Mouse (Mus musculus) heart, adult 2 months (tissue): Measurements from ENCODE around the gene D7Ertd443e. TPM values are rescaled to one million over a fixed set of nuclear protein-coding genes. Genes with fewer than 3 reads are reported as not detected.

Experiments
- DNase-seq, 2 experiments: peaks; one replicate each; pipeline ENCODE4 v3.0.0; 2021
- H3K27ac ChIP-seq: fragments of 200-600 bp; 2 replicates; pipeline ENCODE4 v1.8.1; 2022
- H3K27me3 ChIP-seq: fragments of 200-500 bp; 2 replicates; pipeline ENCODE4 v1.6.1; 2012; ENCODE audit warnings: mild to moderate bottlenecking, low read length, inconsistent platforms, mixed read lengths; ENCODE audit not compliant: control insufficient read depth, insufficient read depth
- H3K36me3 ChIP-seq: fragments of 200-500 bp; 2 replicates; pipeline ENCODE4 v1.6.1; 2012; ENCODE audit warnings: low read length, inconsistent platforms; ENCODE audit not compliant: control insufficient read depth, insufficient read depth
- H3K4me1 ChIP-seq: fragments of 200-500 bp; 2 replicates; pipeline ENCODE4 v1.6.1; 2011; ENCODE audit warnings: low read length; ENCODE audit not compliant: control insufficient read depth, insufficient read depth
- H3K4me3 ChIP-seq: fragments of 200-600 bp; 2 replicates; pipeline ENCODE4 v1.8.1; 2022
- H3K79me2 ChIP-seq: fragments of 200-500 bp; replicated peaks from 2 replicates; pipeline ENCODE4 v1.6.1; 2012; ENCODE audit warnings: mild to moderate bottlenecking, inconsistent platforms, low read length, moderate library complexity, mixed read lengths; ENCODE audit not compliant: control insufficient read depth, insufficient read depth
- H3K9ac ChIP-seq: fragments of 200-500 bp; 2 replicates; pipeline ENCODE4 v1.6.1; 2012; ENCODE audit warnings: low read depth, mild to moderate bottlenecking, control low read depth, inconsistent platforms, low read length, mixed read lengths
- CTCF ChIP-seq: fragments of 200-600 bp; IDR thresholded peaks from 2 replicates; pipeline ENCODE4 v1.8.1; 2022; ENCODE audit warnings: antibody characterized with exemption, mild to moderate bottlenecking, moderate library complexity
- EP300 ChIP-seq: fragments of 200-500 bp; IDR thresholded peaks from 2 replicates; pipeline ENCODE4 v1.6.1; 2011; ENCODE audit warnings: low read depth, low read length, control low read depth; ENCODE audit not compliant: insufficient read depth
- POLR2A ChIP-seq: fragments of 200-500 bp; IDR thresholded peaks from 2 replicates; pipeline ENCODE4 v1.6.1; 2011; ENCODE audit warnings: mild to moderate bottlenecking, low read depth, low read length, control low read depth; ENCODE audit not compliant: insufficient read depth
- WGBS: fragments of 180-500 bp; shearing (Covaris S2); methylation state at CpG from one replicate; pipeline ENCODE4 v1.1.7; 2018; 5-methylcytosine and 5-hydroxymethylcytosine counted together
- intact Hi-C: fragments of 180-260 bp; cut with DNase I; formaldehyde crosslinking; loops from one replicate; pipeline ENCODE4 v1.15.1; 2025
- polyA plus RNA-seq: library from polyadenylated mRNA; depleted of rRNA; stranded (reverse); fragments of >200 nt; gene quantifications from 2 replicates; pipeline ENCODE4 v1.2.3, GENCODE M21; 2012
- total RNA-seq, 2 experiments: library from RNA; stranded (reverse); gene quantifications; 2 replicates each; pipeline ENCODE4 v1.2.3; 2021

The D7Ertd443e gene
- total and polyA plus RNA-seq, 3 experiments = 1.5 to 6.1 (median 3.5) TPM

DNA sequence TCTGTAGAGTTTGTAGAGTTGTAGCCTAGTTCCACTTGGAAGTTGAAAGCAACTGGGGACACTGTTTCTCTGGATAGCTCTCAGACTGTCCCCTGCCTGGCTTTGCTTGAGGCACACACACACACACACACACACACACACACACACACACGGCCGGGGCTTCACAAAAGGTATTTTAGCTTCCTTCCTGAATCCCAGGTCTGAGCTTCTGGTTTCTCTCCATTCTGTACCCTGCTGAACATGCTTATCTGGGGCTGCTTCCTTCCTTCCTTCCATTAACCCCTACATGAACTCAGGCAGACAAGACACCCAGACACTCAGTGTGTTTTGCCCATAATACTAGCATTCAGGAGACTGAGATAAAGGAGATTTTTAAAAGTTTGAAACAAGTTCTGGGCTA lies 155.6 kb downstream of the D7Ertd443e start:
- TF ChIP-seq CTCF (no peak), POLR2A (no peak), EP300 (no peak)
- Histone ChIP-seq H3K79me2 (no peaks in the 10 kb centered on the region), H3K4me3 (no peak overlapping the region), H3K27ac (no peak overlapping the region), H3K4me1 (no peaks in the 10 kb centered on the region; the same call in 1 of the 2 replicates), H3K27me3 (peaks cover 2% of the 10 kb centered on the region; the same call in 1 of the 2 replicates), H3K36me3 (no peaks in the 10 kb centered on the region), H3K9ac (no peak overlapping the region)
- intact Hi-C loops = loop anchor here (5.0 kb wide), 1 partner anchor 32 kb away; no protein-coding TSS in a partner anchor
- no peak for DNase-seq
- WGBS = 44% methylated on average over 2 of the region's 2 CpGs

DNA sequence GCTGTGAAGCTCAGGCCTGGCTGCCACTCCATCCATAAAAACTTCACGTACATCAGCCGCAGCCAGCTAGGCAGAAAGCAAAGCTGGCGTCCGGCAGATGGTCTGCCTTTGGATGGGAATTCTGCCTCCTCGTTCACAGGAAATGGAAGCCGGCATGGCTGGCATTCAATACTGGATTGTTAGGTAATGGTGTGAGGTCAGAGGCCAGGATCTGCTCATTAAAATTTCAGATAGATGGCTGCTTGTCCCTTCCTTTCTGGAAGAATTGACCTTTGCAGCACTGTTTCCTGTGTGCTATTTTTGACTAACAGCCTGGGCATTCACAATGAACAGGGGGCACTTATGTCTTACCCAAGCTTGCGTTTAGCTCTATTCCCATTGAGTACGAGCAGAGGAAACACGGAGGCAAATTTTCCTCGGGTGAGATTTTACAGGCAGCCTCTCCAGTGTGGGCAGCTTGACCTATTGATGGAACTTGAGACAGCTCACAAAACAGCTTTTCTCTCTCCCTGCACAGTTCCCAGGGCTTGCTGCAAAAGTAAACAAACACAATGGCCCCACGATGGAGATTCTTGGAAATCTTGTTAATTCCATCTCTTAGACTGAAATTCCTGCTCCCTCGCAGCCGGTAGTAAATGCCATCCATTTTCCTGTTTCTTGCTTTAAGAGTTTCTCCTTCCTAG lies 157.5 kb downstream of the D7Ertd443e start:
- intact Hi-C loops = loop anchor here (5.0 kb wide), 1 partner anchor 34 kb away; no protein-coding TSS in a partner anchor
- H3K9ac ChIP-seq = no peak overlapping the region
- H3K4me3 ChIP-seq = no peak overlapping the region
- no peak overlapping the region for H3K27ac ChIP-seq
- TF ChIP-seq CTCF = no peak
- TF ChIP-seq EP300 = no peak
- TF ChIP-seq POLR2A = no peak
- DNase-seq = peak in 1 of 2 experiments; percentile 5
- no peaks in the 10 kb centered on the region for H3K36me3 ChIP-seq
- H3K4me1 ChIP-seq = no peaks in the 10 kb centered on the region; the same call in 1 of the 2 replicates
- no peaks in the 10 kb centered on the region for H3K79me2 ChIP-seq
- peaks cover 2% of the 10 kb centered on the region; the same call in 1 of the 2 replicates for H3K27me3 ChIP-seq
- 46% methylated on average over 13 of the region's 13 CpGs for WGBS

GRCm38 (mm10) chr7:134227101-134227500 lies 158.4 kb downstream of the D7Ertd443e start:
- Histone ChIP-seq H3K36me3 (no peaks in the 10 kb centered on the region), H3K27ac (no peak overlapping the region), H3K4me3 (no peak overlapping the region), H3K9ac (no peak overlapping the region), H3K27me3 (peaks cover 2% of the 10 kb centered on the region; the same call in 1 of the 2 replicates), H3K4me1 (no peaks in the 10 kb centered on the region; the same call in 1 of the 2 replicates), H3K79me2 (no peaks in the 10 kb centered on the region)
- 94% methylated on average over 4 of the region's 4 CpGs for WGBS
- TF ChIP-seq CTCF (no peak), POLR2A (no peak), EP300 (no peak)
- no peak for DNase-seq
- intact Hi-C loops = loop anchor here (5.0 kb wide), 1 partner anchor 35 kb away; no protein-coding TSS in a partner anchor

GRCm38 (mm10) chr7:134226231-134226630 lies 159.2 kb downstream of the D7Ertd443e start:
- no peaks in the 10 kb centered on the region; the same call in 1 of the 2 replicates for H3K4me1 ChIP-seq
- H3K9ac ChIP-seq = no peak overlapping the region
- no peak overlapping the region for H3K27ac ChIP-seq
- WGBS = 89% methylated on average over 3 of the region's 3 CpGs
- intact Hi-C loops = loop anchor here (5.0 kb wide), 1 partner anchor 36 kb away; no protein-coding TSS in a partner anchor
- TF ChIP-seq CTCF = no peak
- no peak for TF ChIP-seq EP300
- TF ChIP-seq POLR2A = no peak
- no peaks in the 10 kb centered on the region for H3K36me3 ChIP-seq
- no peak for DNase-seq
- no peak overlapping the region for H3K4me3 ChIP-seq
- peaks cover 2% of the 10 kb centered on the region; the same call in 1 of the 2 replicates for H3K27me3 ChIP-seq
- no peaks in the 10 kb centered on the region for H3K79me2 ChIP-seq

DNA sequence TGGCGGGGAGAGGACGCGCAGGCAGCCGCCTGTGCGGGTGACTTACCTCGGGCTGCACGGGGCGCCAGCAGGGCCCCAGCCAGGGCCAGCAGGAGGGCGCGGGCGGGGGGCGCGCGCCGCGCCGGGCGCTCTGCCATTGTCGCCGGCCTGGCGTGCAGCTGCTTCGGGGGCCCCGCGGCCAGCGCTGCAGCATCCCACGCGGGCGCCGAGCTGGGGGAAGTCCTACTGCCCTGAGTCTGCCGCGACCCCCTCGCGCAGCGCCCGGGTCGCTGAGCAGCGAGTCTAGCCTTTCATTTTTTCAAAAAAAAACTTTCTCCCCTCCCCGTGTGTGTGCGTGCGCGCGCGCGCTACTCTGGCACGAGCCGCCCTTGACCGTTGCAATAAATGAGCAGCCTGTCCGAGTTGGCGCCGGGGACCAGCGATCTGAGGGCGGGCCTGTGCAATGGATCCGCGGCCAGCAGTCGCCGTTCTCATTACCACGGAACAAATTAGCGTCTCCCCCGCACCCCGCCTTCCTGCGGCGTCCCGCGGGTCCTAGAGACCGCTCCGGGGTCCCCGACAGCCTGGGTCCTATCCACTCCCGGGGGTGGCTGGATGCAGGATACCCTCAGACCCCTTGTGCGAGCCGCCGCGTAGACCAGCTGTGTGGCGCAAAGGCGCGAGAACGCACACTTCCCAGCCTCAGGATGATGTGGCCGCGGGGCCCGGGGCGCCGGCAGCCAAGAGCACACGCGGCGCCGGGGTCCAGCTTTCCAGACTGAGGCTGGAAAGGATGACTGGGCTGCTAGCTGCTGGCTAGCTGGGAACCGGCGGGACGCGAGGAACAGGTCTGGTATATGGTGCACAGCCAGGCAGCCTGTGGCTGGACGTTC lies 160.5 kb downstream of the D7Ertd443e start:
- 2% methylated on average over 89 of the region's 90 CpGs for WGBS
- Histone ChIP-seq H3K27me3 (peaks cover 2% of the 10 kb centered on the region; the same call in 1 of the 2 replicates), H3K27ac (peak overlapping the region; percentile 20; the same call in 1 of the 2 replicates), H3K36me3 (no peaks in the 10 kb centered on the region), H3K4me3 (peak overlapping the region; percentile 57), H3K79me2 (no peaks in the 10 kb centered on the region), H3K4me1 (no peaks in the 10 kb centered on the region; the same call in 1 of the 2 replicates), H3K9ac (peak overlapping the region; percentile 34)
- TF ChIP-seq EP300 (no peak), POLR2A (no peak), CTCF (no peak)
- DNase-seq = peak; percentile 70 to 72
- intact Hi-C loops = loop anchor here (2.0 to 5.0 kb wide), 3 partner anchors 37 to 342 kb away; no protein-coding TSS in a partner anchor
